Mouse (Mus musculus) C2C12 (cell line): ENCODE data around the gene Cbfa2t3. TPM values are rescaled to one million over a fixed set of nuclear protein-coding genes. Genes with fewer than 3 reads are reported as not detected.

ENCODE experiments used
- H3K27me3 ChIP-seq: one replicate; pipeline ENCODE4 v1.6.1; 2011; ENCODE audit not compliant: control insufficient read depth, insufficient read depth, insufficient read length
- H3K36me3 ChIP-seq: one replicate; pipeline ENCODE4 v1.6.1; 2011; ENCODE audit not compliant: control insufficient read depth, insufficient read depth
- H3K4me3 ChIP-seq: one replicate; pipeline ENCODE4 v1.5.1; 2011; ENCODE audit warnings: mild to moderate bottlenecking, control low read depth; ENCODE audit not compliant: poor library complexity, insufficient read depth, severe bottlenecking
- H3K79me2 ChIP-seq: one replicate; pipeline ENCODE4 v1.6.1; 2011; ENCODE audit not compliant: control insufficient read depth, insufficient read depth
- H3K79me3 ChIP-seq: one replicate; pipeline ENCODE4 v1.6.1; 2011; ENCODE audit warnings: low read depth, control low read depth
- H3ac ChIP-seq: one replicate; pipeline ENCODE3; 2011; ENCODE audit warnings: low read depth; ENCODE audit not compliant: control insufficient read depth, insufficient read length
- CEBPB ChIP-seq: IDR thresholded peaks from one replicate; pipeline ENCODE4 v1.6.1; 2011; ENCODE audit warnings: low read depth, mild to moderate bottlenecking, control low read depth, moderate library complexity
- CTCF ChIP-seq: IDR thresholded peaks from one replicate; pipeline ENCODE4 v1.5.1; 2011; ENCODE audit not compliant: control insufficient read depth, insufficient read depth, insufficient read length
- FOSL1 ChIP-seq: IDR thresholded peaks from one replicate; pipeline ENCODE4 v1.8.0; 2011; ENCODE audit warnings: mild to moderate bottlenecking, low read length; ENCODE audit not compliant: poor library complexity, insufficient read depth, severe bottlenecking
- MAX ChIP-seq: IDR thresholded peaks from one replicate; pipeline ENCODE4 v1.6.1; 2011; ENCODE audit warnings: mild to moderate bottlenecking, control low read depth
- MYOD1 ChIP-seq: IDR thresholded peaks from one replicate; pipeline ENCODE4 v1.6.1; 2011; ENCODE audit warnings: low read depth; ENCODE audit not compliant: control insufficient read depth, insufficient read length
- MYOG ChIP-seq: IDR thresholded peaks from one replicate; pipeline ENCODE4 v1.6.1; 2011; ENCODE audit not compliant: control insufficient read depth, insufficient read length; ENCODE audit errors: extremely low read depth
- USF1 ChIP-seq: IDR thresholded peaks from one replicate; pipeline ENCODE4 v1.6.1; 2011; ENCODE audit warnings: low read depth, mild to moderate bottlenecking, control low read depth, moderate library complexity
- polyA plus RNA-seq: library from polyadenylated mRNA; unstranded; fragments of >200 nt; fragmentation: generic; extraction: Trizol; gene quantifications from one replicate; pipeline ENCODE4 v1.2.1, GENCODE M21; 2012; ENCODE audit warnings: missing spikeins

Cbfa2t3 gene
- polyA plus RNA-seq, 1 experiment: 0.15 TPM

GRCm38 (mm10) chr8:122669370-122669769 is 29.5 kb downstream of the Cbfa2t3 start:
- Histone ChIP-seq H3K36me3 (no peaks in the 10 kb centered on the region), H3K79me3 (no peaks in the 10 kb centered on the region), H3K27me3 (peaks cover 71% of the 10 kb centered on the region), H3K79me2 (no peaks in the 10 kb centered on the region), H3K4me3 (no peak overlapping the region), H3ac (no peak overlapping the region)
- TF ChIP-seq FOSL1: no peak
- no peak for TF ChIP-seq CTCF
- TF ChIP-seq MYOG: no peak
- TF ChIP-seq CEBPB: no peak
- TF ChIP-seq MAX: no peak
- TF ChIP-seq USF1: no peak
- no peak for TF ChIP-seq MYOD1

- no peaks in the 10 kb centered on the region for H3K79me2 ChIP-seq
- H3K79me3 ChIP-seq: no peaks in the 10 kb centered on the region
- no peaks in the 10 kb centered on the region for H3K36me3 ChIP-seq
- peaks cover 60% of the 10 kb centered on the region for H3K27me3 ChIP-seq
- H3K4me3 ChIP-seq: no peak overlapping the region
- TF ChIP-seq CEBPB (no peak), MYOD1 (peak; percentile 29), FOSL1 (no peak), MAX (peak; percentile 8), MYOG (no peak), CTCF (no peak), USF1 (no peak)
- no peak overlapping the region for H3ac ChIP-seq
These were observed 31.1 kb downstream of the Cbfa2t3 start for GRCm38 (mm10) chr8:122667854-122668253.

- Histone ChIP-seq H3K36me3 (no peaks in the 10 kb centered on the region), H3K27me3 (peaks cover 50% of the 10 kb centered on the region), H3ac (no peak overlapping the region), H3K79me3 (no peaks in the 10 kb centered on the region), H3K4me3 (no peak overlapping the region), H3K79me2 (no peaks in the 10 kb centered on the region)
- TF ChIP-seq CTCF: no peak
- TF ChIP-seq MAX: no peak
- no peak for TF ChIP-seq FOSL1
- TF ChIP-seq MYOD1: no peak
- no peak for TF ChIP-seq CEBPB
- no peak for TF ChIP-seq USF1
- no peak for TF ChIP-seq MYOG
These were observed 32.1 kb downstream of the Cbfa2t3 start for GRCm38 (mm10) chr8:122666827-122667226.

- no peaks in the 10 kb centered on the region for H3K79me3 ChIP-seq
- no peak overlapping the region for H3K4me3 ChIP-seq
- peaks cover 45% of the 10 kb centered on the region for H3K27me3 ChIP-seq
- no peak overlapping the region for H3ac ChIP-seq
- no peaks in the 10 kb centered on the region for H3K36me3 ChIP-seq
- no peaks in the 10 kb centered on the region for H3K79me2 ChIP-seq
- no peak for TF ChIP-seq FOSL1
- TF ChIP-seq USF1: no peak
- no peak for TF ChIP-seq CEBPB
- no peak for TF ChIP-seq MYOD1
These were observed 32.6 kb downstream of the Cbfa2t3 start for GRCm38 (mm10) chr8:122666338-122666764.

GRCm38 (mm10) chr8:122665667-122666316 is 33.1 kb downstream of the Cbfa2t3 start:
- Histone ChIP-seq H3K4me3 (no peak overlapping the region), H3K36me3 (no peaks in the 10 kb centered on the region), H3K27me3 (peaks cover 40% of the 10 kb centered on the region), H3ac (no peak overlapping the region), H3K79me2 (no peaks in the 10 kb centered on the region), H3K79me3 (no peaks in the 10 kb centered on the region)
- TF ChIP-seq FOSL1 (no peak), MYOG (no peak), MYOD1 (no peak), MAX (no peak), CEBPB (no peak), CTCF (no peak), USF1 (no peak)

- H3K4me3 ChIP-seq: no peak overlapping the region
- TF ChIP-seq MYOD1 (no peak), USF1 (no peak), FOSL1 (no peak), MYOG (no peak), CEBPB (no peak), CTCF (no peak), MAX (no peak)
These were observed 33.7 kb downstream of the Cbfa2t3 start for GRCm38 (mm10) chr8:122665221-122665620.

More at GRCm38 (mm10) chr8:122665221-122665620, 33.7 kb downstream of the Cbfa2t3 start:
- Histone ChIP-seq H3K27me3 (peaks cover 34% of the 10 kb centered on the region), H3K79me2 (no peaks in the 10 kb centered on the region), H3ac (no peak overlapping the region), H3K79me3 (no peaks in the 10 kb centered on the region), H3K36me3 (no peaks in the 10 kb centered on the region)
